Mouse (Mus musculus) heart, adult 18-20 months (tissue): ENCODE results near the gene Mettl16. TPM values are rescaled to one million over a fixed set of nuclear protein-coding genes. Genes with fewer than 3 reads are reported as not detected.

Experiments used
- DNase-seq, 2 experiments: peaks; one replicate each; pipeline ENCODE4 v3.0.0; 2021 to 2022; ENCODE audit warnings: mixed read lengths in 1 of 2
- microRNA-seq, 2 experiments: library from miRNA; unstranded; fragments of <30 nt; microRNA quantifications; one replicate each; pipeline ENCODE4 v1.2.0; 2022
- total RNA-seq, 2 experiments: library from RNA; stranded (reverse); gene quantifications; 2 replicates each; pipeline ENCODE4 v1.2.3; 2021

Mettl16 gene
- total RNA-seq, 2 experiments from 2014 or later: 16.4 to 17.3 TPM

GRCm38 (mm10) chr11:74845784-74846183 is 75.2 kb downstream of the Mettl16 start:
- no peak for DNase-seq

- peak; percentile 67 to 88 for DNase-seq
Measured at GRCm38 (mm10) chr11:74847919-74848521, 77.4 kb downstream of the Mettl16 start.

- no peak for DNase-seq
Measured at GRCm38 (mm10) chr11:74850998-74851661, 80.5 kb downstream of the Mettl16 start.

GRCm38 (mm10) chr11:74857756-74858155 is 87.1 kb downstream of the Mettl16 start:
- DNase-seq: no peak

DNA sequence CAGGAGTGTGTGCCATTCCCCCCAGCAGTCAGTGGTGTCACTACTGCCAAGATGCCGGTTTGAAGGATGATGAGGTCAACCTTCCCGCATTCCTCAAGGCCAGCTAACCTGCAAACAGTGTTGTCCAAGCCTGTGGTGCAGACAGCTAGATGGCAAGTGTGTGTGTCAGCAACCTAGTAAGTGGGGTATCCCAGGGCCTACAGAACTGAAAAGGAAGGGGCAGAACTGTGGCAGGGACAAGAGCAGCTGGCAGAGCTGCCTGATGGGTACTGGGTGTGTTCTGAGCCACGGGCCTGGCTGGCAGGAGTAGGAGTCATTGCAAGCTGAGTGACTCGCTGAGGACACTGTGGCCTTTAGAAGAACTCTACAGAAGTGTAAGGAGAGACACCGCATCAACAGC is 91.5 kb downstream of the Mettl16 start:
- DNase-seq: no peak

- DNase-seq: peak in 1 of 2 experiments; percentile 49
Measured at GRCm38 (mm10) chr11:74863471-74863870, 92.8 kb downstream of the Mettl16 start.

DNA sequence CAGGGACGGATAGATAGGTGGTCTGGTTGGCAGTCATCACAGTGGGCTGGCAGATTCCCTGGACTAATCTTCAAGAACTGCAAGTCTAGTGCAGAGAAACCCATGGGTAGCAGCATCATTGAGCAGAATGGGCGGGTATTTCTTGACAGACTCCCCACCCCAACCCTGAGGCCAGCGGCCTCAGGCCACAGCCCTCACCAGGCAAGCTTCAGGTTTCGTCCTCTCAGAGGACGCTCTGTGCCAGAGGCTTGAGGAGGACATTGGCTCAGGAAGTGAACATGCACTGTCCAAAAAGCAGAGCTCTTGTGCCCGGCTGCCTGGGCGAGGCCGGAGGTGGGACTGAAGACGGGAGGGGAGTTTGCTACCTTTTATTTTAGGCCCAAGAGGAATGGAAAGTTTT is 93.8 kb downstream of the Mettl16 start:
- DNase-seq: no peak

DNA sequence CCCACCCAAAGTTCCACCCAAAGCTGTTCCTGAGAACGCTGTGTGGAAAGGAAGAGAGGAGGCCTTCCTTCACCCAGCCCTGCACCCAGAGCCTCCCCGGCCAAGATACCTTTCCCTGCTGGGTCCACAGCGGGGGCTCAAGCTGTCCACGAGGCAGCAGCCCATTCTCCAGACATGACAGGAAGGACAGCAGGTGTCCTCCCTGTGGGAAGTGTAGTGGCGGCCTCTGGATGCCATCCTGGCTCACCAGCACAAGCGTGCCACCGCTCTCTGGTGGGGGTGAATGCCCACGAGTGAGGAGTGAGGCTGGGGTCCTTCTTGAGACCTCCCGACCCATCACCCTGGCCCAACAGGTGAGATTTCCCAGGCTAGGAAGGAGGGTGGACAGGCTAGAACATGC is 94.6 kb downstream of the Mettl16 start:
- DNase-seq: no peak

DNA sequence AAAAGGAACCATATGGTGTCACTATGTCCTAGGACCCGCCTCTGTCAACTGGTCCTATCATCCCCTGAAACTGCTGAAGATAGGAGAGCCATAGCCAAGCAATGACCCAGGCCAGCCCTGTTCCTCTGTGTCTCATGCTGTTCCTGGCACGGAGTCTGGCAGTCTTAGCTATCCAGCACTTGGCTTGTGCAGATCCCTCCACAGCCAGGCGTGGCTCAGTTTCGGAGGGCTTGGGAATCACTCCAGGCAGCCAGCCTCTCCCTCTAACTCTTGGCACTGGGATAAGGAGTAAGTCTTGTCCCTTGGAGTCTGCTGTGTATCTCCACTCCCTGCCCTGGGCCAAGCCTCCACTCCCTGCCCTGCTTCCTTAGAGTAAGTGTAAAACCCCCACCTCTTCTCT is 96.0 kb downstream of the Mettl16 start:
- peak; percentile 87 to 94 for DNase-seq

GRCm38 (mm10) chr11:74867181-74867580 is 96.6 kb downstream of the Mettl16 start:
- DNase-seq: peak; percentile 84 to 91

- DNase-seq: no peak
Measured at GRCm38 (mm10) chr11:74868046-74868760, 97.6 kb downstream of the Mettl16 start.

GRCm38 (mm10) chr11:74869603-74870002 is 99.0 kb downstream of the Mettl16 start:
- DNase-seq: no peak

- DNase-seq: peak in 1 of 2 experiments; percentile 34
Measured at GRCm38 (mm10) chr11:74870544-74870943, 99.9 kb downstream of the Mettl16 start.

DNA sequence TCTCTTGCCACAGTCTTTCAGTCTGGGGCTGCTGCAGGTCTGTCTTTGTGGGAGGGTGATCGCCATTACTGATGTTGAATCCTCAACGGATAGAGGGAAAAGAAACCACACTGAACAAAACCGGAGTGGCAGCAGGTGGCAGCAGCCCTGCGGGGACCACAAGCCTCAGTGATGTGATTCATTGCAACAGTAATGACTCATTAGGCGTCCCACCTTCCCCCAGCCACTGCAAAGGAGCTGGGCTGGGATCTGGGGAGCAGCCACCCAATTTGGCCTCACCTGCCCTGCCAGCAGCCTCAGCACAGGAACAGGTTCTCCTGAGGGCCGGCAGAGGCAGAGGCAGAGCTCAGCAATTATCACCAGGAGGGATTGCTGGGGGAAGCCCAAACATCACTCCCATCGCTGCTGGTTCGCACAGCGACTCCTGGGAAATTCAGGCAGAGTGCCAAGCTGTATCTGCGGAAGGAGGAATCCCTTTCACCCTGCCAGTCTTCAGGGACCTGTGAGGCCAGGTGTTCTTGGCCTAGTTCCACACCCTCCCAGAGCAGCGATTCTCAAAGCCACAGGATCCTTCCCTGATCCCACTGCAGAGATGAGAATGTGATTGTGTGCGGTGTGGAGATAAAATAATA is 100.5 kb downstream of the Mettl16 start:
- DNase-seq: peak in 1 of 2 experiments; percentile 30

DNA sequence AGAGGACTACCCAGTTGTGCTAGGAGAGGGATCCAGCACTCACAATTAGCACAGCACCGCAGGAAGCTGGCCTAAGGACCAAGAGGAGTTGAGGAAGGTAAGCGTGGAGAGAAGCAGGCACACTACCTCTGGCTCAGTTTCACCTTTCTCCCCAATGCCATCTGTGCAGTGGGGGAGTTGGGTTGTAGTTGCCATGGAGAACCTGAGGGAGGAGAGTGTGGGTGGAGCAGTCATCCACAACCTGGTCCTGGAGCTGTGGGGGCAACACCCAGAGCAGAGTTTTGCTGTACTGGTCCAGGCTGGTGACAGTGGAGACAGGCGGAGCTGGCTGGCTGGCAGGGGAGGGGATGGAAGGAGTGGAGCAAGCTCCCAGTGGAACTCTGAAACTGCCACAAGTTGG is 104.0 kb downstream of the Mettl16 start:
- DNase-seq: no peak

- peak; percentile 64 to 73 for DNase-seq
Measured at GRCm38 (mm10) chr11:74876801-74877200, 106.2 kb downstream of the Mettl16 start.

Small RNA genes lying within 50 kb of the gene (microRNA-seq; reads per million reads assigned to microRNA genes)
- 0.38 to 1.6 reads per million in 2 experiments for gene Mir6926

Other genes with a start within 250 kb of the Mettl16 start
- 10 to 100 TPM; 74.4 to 94.6 TPM for gene Rap1gap2, start 159.9 kb upstream of the Mettl16 start, total RNA-seq
- gene Ccdc92b, start 151.2 kb upstream of the Mettl16 start, total RNA-seq: under 1 TPM; 0.20 to 0.26 TPM
- gene Cluh, start 121.3 kb upstream of the Mettl16 start, total RNA-seq: 100 to 1,000 TPM; 209 to 234 TPM
- 100 to 1,000 TPM; 195 to 223 TPM for gene Pafah1b1, start 46.2 kb upstream of the Mettl16 start, total RNA-seq
- gene Mnt, start 60.1 kb downstream of the Mettl16 start, total RNA-seq: 1 to 10 TPM; 5.8 to 6.3 TPM
- 1 to 10 TPM; 5.3 to 5.7 TPM for gene Sgsm2, start 126.2 kb downstream of the Mettl16 start, total RNA-seq
- gene Tsr1, start 127.2 kb downstream of the Mettl16 start, total RNA-seq: 10 to 100 TPM; 18.4 to 20.4 TPM
- 10 to 100 TPM; 17.1 to 20.5 TPM for gene Smg6, start 155.0 kb downstream of the Mettl16 start, total RNA-seq
- gene Srr, start 155.1 kb downstream of the Mettl16 start, total RNA-seq: 10 to 100 TPM; 25.5 to 26.8 TPM